Mouse (Mus musculus) intestine, postnatal 0 days (tissue): ENCODE measurements around the gene Cyp46a1. TPM values are rescaled to one million over a fixed set of nuclear protein-coding genes. Genes with fewer than 3 reads are reported as not detected.

Experiments used
- ATAC-seq: fragments of 200-750 bp; cut with Nextera tagmentation; 2 replicates; pipeline ENCODE4 v1.8.0; 2017; ENCODE audit warnings: mild to moderate bottlenecking, moderate TSS enrichment, moderate library complexity
- H3K27ac ChIP-seq: fragments of 300-500 bp; sonication (generic); 2 replicates; pipeline ENCODE4 v1.5.1; 2014; ENCODE audit warnings: mild to moderate bottlenecking, low read depth, low read length, moderate library complexity
- H3K27me3 ChIP-seq: fragments of 300-500 bp; sonication (generic); replicated peaks from 2 replicates; pipeline ENCODE4 v1.6.1; 2014; ENCODE audit warnings: low read length, mixed read lengths; ENCODE audit not compliant: control insufficient read depth, insufficient read depth
- H3K36me3 ChIP-seq: fragments of 300-500 bp; sonication (generic); 2 replicates; pipeline ENCODE4 v1.6.1; 2014; ENCODE audit warnings: mild to moderate bottlenecking, moderate library complexity; ENCODE audit not compliant: control insufficient read depth, insufficient read depth
- H3K4me1 ChIP-seq: fragments of 300-500 bp; sonication (generic); replicated peaks from 2 replicates; pipeline ENCODE4 v1.6.1; 2014; ENCODE audit warnings: antibody characterized with exemption, low read length, mixed read lengths; ENCODE audit not compliant: control insufficient read depth, insufficient read depth
- H3K4me2 ChIP-seq: fragments of 300-500 bp; sonication (generic); replicated peaks from 2 replicates; pipeline ENCODE4 v1.6.1; 2014; ENCODE audit warnings: low read depth, mild to moderate bottlenecking, moderate library complexity
- H3K4me3 ChIP-seq: fragments of 300-500 bp; sonication (generic); 2 replicates; pipeline ENCODE4 v1.5.1; 2014; ENCODE audit warnings: low read depth, low read length
- H3K9ac ChIP-seq: fragments of 300-500 bp; sonication (generic); 2 replicates; pipeline ENCODE4 v1.6.1; 2014; ENCODE audit warnings: mild to moderate bottlenecking, low read depth, low read length
- H3K9me3 ChIP-seq: fragments of 300-500 bp; sonication (generic); 2 replicates; pipeline ENCODE4 v1.6.1; 2016; ENCODE audit warnings: mixed run types; ENCODE audit not compliant: control insufficient read depth
- CTCF ChIP-seq: sonication (generic); IDR thresholded peaks from 2 replicates; pipeline ENCODE4 v1.5.1; 2016; ENCODE audit warnings: low read depth, mild to moderate bottlenecking, control low read depth, antibody characterized with exemption, moderate library complexity
- WGBS: fragments of 180-500 bp; shearing (Covaris S2); extraction: QIAGEN DNeasy Blood & Tissue Kit; methylation state at CpG from one replicate; pipeline ENCODE4 v1.1.7; 2014; 5-methylcytosine and 5-hydroxymethylcytosine counted together
- polyA plus RNA-seq: library from polyadenylated mRNA; unstranded; fragments of >200 nt; fragmentation: Nextera tagmentation; extraction: Ambion mirVana; gene quantifications from 2 replicates; pipeline ENCODE4 v1.2.1, GENCODE M21; 2015

The Cyp46a1 gene
- polyA plus RNA-seq, 1 experiment from 2014 or later: 0.85 TPM

- Histone ChIP-seq H3K4me3 (no peak overlapping the region), H3K4me1 (no peaks in the 10 kb centered on the region), H3K36me3 (no peaks in the 10 kb centered on the region), H3K9me3 (no peaks in the 10 kb centered on the region), H3K4me2 (no peak overlapping the region), H3K27me3 (peaks cover 21% of the 10 kb centered on the region), H3K9ac (no peak overlapping the region), H3K27ac (no peak overlapping the region)
- no peak for TF ChIP-seq CTCF
- ATAC-seq: no peak
- WGBS: 50% methylated on average over 6 of the region's 6 CpGs
These were observed 30.3 kb upstream of the Cyp46a1 start for GRCm38 (mm10) chr12:108303778-108304365.

GRCm38 (mm10) chr12:108305172-108305571 is 29.0 kb upstream of the Cyp46a1 start:
- no peak overlapping the region for H3K4me3 ChIP-seq
- TF ChIP-seq CTCF: no peak
- H3K27me3 ChIP-seq: peaks cover 21% of the 10 kb centered on the region
- no peak overlapping the region for H3K27ac ChIP-seq
- 79% methylated on average over 8 of the region's 8 CpGs for WGBS
- H3K9ac ChIP-seq: no peak overlapping the region
- no peak for ATAC-seq
- no peaks in the 10 kb centered on the region for H3K9me3 ChIP-seq
- no peaks in the 10 kb centered on the region for H3K36me3 ChIP-seq
- H3K4me1 ChIP-seq: no peaks in the 10 kb centered on the region
- peak overlapping the region; percentile 95; the same call in 1 of the 2 replicates for H3K4me2 ChIP-seq

- no peak; the same call in 1 of the 2 replicates for TF ChIP-seq CTCF
- H3K36me3 ChIP-seq: no peaks in the 10 kb centered on the region
These were observed 28.1 kb upstream of the Cyp46a1 start, which contains the start of gene Hhipl1 for GRCm38 (mm10) chr12:108305812-108306794. Gene Hhipl1 (plus strand): TSS chr12:108306270.

DNA sequence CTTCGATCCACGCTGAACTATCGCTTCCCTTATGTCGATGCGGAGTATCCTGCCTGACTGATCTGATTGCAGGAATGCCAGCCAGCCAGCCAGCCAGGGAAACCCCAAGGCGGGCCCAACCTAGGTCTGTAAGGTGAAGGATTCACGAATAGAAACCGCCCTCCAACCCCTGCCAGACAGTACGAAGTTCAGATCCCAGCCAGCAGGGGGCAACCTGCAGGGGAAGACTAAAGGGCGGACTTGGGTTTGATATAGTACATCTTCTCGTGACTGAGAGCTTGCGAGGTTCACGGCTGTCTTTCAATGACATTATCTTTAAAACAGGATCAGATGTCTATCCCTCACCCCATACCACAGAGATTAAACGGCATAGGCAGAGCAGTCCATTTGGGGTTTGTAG is 26.6 kb upstream of the Cyp46a1 start:
- H3K9ac ChIP-seq: no peak overlapping the region
- no peaks in the 10 kb centered on the region for H3K4me1 ChIP-seq
- H3K4me2 ChIP-seq: 0 out of 2 replicates have a peak overlapping the region, but pooled peaks have one; percentile 24
- H3K36me3 ChIP-seq: no peaks in the 10 kb centered on the region
- H3K9me3 ChIP-seq: no peaks in the 10 kb centered on the region
- 26% methylated on average over 14 of the region's 14 CpGs for WGBS
- no peak overlapping the region for H3K27ac ChIP-seq
- H3K27me3 ChIP-seq: peaks cover 21% of the 10 kb centered on the region
- no peak overlapping the region for H3K4me3 ChIP-seq
- no peak for ATAC-seq
- peak; percentile 81 for TF ChIP-seq CTCF

More at GRCm38 (mm10) chr12:108305812-108306794, 28.1 kb upstream of the Cyp46a1 start, which contains the start of gene Hhipl1:
- peaks cover 21% of the 10 kb centered on the region for H3K27me3 ChIP-seq
- H3K27ac ChIP-seq: no peak within 1 kb of the TSS
- peak; percentile 46; the same call in 1 of the 2 replicates for ATAC-seq
- H3K9ac ChIP-seq: peak within 1 kb of the TSS; percentile 54
- H3K4me1 ChIP-seq: no peaks in the 10 kb centered on the region
- H3K4me2 ChIP-seq: peak within 1 kb of the TSS; percentile 95
- H3K9me3 ChIP-seq: no peaks in the 10 kb centered on the region
- peak within 1 kb of the TSS; percentile 50 for H3K4me3 ChIP-seq
- WGBS: 3% methylated on average over 60 of the region's 67 CpGs

DNA sequence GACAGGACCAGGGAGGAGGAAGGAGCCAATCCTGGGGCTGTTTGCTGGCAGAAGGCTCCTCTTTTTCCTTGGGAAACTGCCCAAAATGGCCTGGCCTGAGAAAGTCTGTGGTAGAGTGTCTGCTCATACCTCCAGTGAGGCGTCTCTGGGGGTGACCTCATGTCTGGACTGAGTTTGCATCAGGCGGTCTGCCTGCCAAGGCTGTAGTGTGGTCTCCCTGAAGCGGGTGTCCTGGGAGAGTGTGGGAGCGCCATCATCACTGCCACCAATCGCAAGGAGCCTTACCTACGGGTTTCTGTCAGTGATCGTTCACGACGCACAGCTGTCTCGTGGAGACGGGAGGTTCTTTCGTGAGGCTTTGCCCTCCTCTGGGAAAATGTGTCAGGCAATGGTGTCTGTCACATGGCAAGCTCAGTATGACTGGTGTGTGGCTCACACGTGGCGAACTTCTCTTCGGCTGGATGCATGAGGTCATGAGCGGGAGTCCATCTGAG is 25.8 kb upstream of the Cyp46a1 start:
- Histone ChIP-seq H3K4me2 (no peak overlapping the region), H3K9ac (no peak overlapping the region), H3K27me3 (peaks cover 21% of the 10 kb centered on the region), H3K36me3 (no peaks in the 10 kb centered on the region), H3K9me3 (no peaks in the 10 kb centered on the region), H3K4me1 (no peaks in the 10 kb centered on the region), H3K4me3 (no peak overlapping the region), H3K27ac (no peak overlapping the region)
- TF ChIP-seq CTCF: no peak
- no peak for ATAC-seq
- 88% methylated on average over 16 of the region's 16 CpGs for WGBS

DNA sequence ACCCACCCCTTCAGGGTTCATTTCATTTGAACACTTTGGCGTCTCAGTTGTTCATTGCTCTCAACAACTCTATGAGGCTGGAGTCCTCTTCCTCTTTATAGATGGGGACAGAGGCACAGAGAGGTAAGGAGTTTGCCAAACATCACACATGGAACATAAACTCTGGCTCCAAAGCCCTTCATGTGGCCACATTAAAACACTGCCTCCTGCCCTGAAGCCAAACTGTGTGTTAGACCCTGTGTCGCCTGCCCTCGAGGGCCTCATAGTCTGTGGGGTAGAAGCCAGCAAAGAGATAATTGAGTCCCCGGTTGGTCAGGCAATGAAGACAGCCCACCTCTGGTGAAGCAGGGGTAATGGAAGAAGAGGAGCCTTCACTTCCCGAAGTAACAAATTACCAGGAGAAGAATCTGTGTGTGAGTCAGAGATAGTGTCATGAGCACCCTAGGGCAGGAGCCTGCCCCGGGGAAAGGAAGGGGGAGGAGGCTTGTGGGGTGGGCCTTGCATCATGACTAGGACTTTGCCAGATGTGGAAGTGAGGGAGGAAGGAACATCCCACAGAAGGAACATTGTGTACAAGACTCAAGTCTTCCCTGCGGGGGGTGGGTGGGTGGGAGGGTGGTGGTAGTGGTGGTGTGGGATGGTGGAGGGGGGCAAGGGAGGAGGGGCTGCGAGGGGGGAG is 24.9 kb upstream of the Cyp46a1 start:
- no peak overlapping the region for H3K4me3 ChIP-seq
- H3K9ac ChIP-seq: no peak overlapping the region
- no peak for ATAC-seq
- H3K4me1 ChIP-seq: no peaks in the 10 kb centered on the region
- H3K36me3 ChIP-seq: no peaks in the 10 kb centered on the region
- no peak for TF ChIP-seq CTCF
- peaks cover 20% of the 10 kb centered on the region for H3K27me3 ChIP-seq
- H3K4me2 ChIP-seq: no peak overlapping the region
- H3K27ac ChIP-seq: no peak overlapping the region
- 54% methylated on average over 7 of the region's 8 CpGs for WGBS
- no peaks in the 10 kb centered on the region for H3K9me3 ChIP-seq
